In genomic region chr12:12321111-12321510, GRCm38 (mm10) we compare ENCODE assay signal across 21 mouse cellular contexts. TPM values are rescaled to one million over a fixed set of nuclear protein-coding genes. Genes with fewer than 3 reads are reported as not detected.
DNase-seq lines count a peak whose midpoint lies in the region; ATAC-seq and TF ChIP-seq lines count a peak whose summit lies in the region.
"Had no signal": no experiment of that assay in that cellular context is flagged by ENCODE, and none has a peak within 500 bp of the region (broad histone marks: within the 10 kb centered on the region; RNA-seq: fewer than 3 reads in every experiment).

No protein-coding gene starts in this region.

- H3K36me3 ChIP-seq in forebrain, embryonic 11.5 days (ENCODE audit: control insufficient read depth, insufficient read depth, low read length): no peaks in the 10 kb centered on the region
- no peaks in the 10 kb centered on the region for H3K36me3 ChIP-seq in forebrain, embryonic 12.5 days (replicated peaks)
- H3K36me3 ChIP-seq in embryonic facial prominence, embryonic 14.5 days (ENCODE audit: control insufficient read depth, insufficient read depth, low read length): no peaks in the 10 kb centered on the region
- H3K36me3 ChIP-seq in forebrain, postnatal 0 days (ENCODE audit: insufficient read depth): 0 out of 2 replicates have a peak, but pooled peaks cover 2% of the 10 kb centered on the region
- H3K36me3 ChIP-seq: embryonic facial prominence, embryonic 15.5 days; heart, embryonic 13.5 days; hindbrain, embryonic 15.5 days had no signal

- H3K9me3 ChIP-seq in forebrain, embryonic 11.5 days (ENCODE audit: control insufficient read depth, low read length): no peaks in the 10 kb centered on the region
- H3K9me3 ChIP-seq in forebrain, embryonic 12.5 days: no peaks in the 10 kb centered on the region
- no peaks in the 10 kb centered on the region for H3K9me3 ChIP-seq in embryonic facial prominence, embryonic 14.5 days (ENCODE audit: control insufficient read depth, low read length)
- H3K9me3 ChIP-seq in forebrain, postnatal 0 days (ENCODE audit: low read length): no peaks in the 10 kb centered on the region
- H3K9me3 ChIP-seq: embryonic facial prominence, embryonic 15.5 days; heart, embryonic 13.5 days; hindbrain, embryonic 15.5 days had no signal

- H3K4me3 ChIP-seq in forebrain, embryonic 11.5 days (ENCODE audit: low read depth, low read length): no peak overlapping the region
- no peak overlapping the region for H3K4me3 ChIP-seq in forebrain, embryonic 12.5 days (replicated peaks)
- no peak overlapping the region for H3K4me3 ChIP-seq in bone marrow macrophage, adult 2 months (ENCODE audit: insufficient read depth, low read length)
- H3K4me3 ChIP-seq in embryonic facial prominence, embryonic 14.5 days (ENCODE audit: low read depth, low read length): no peak overlapping the region
- no peak overlapping the region for H3K4me3 ChIP-seq in forebrain, postnatal 0 days (ENCODE audit: low read depth, low read length)
- H3K4me3 ChIP-seq: embryonic facial prominence, embryonic 15.5 days; erythroblast, embryonic 14.5 days; gastrocnemius, adult 2 months; heart, embryonic 13.5 days; hindbrain, embryonic 15.5 days had no signal

- H3K27ac ChIP-seq in forebrain, embryonic 11.5 days (ENCODE audit: low read depth, low read length): no peak overlapping the region
- H3K27ac ChIP-seq in forebrain, embryonic 12.5 days: no peak overlapping the region
- H3K27ac ChIP-seq in bone marrow macrophage, adult 2 months (ENCODE audit: insufficient read depth, low read depth, low read length): peak overlapping the region; percentile 45
- no peak overlapping the region for H3K27ac ChIP-seq in embryonic facial prominence, embryonic 14.5 days (replicated peaks; ENCODE audit: low read depth, low read length)
- no peak overlapping the region for H3K27ac ChIP-seq in forebrain, postnatal 0 days (ENCODE audit: low read depth, low read length)
- H3K27ac ChIP-seq: embryonic facial prominence, embryonic 15.5 days; gastrocnemius, adult 2 months; heart, embryonic 13.5 days; hindbrain, embryonic 15.5 days had no signal

- WGBS in forebrain, embryonic 11.5 days: 89% methylated on average over 3 of the region's 3 CpGs
- WGBS in forebrain, embryonic 12.5 days: 83% methylated on average over 3 of the region's 3 CpGs
- WGBS in embryonic facial prominence, embryonic 14.5 days: 39% methylated on average over 3 of the region's 3 CpGs
- 53% methylated on average over 3 of the region's 3 CpGs for WGBS in forebrain, postnatal 0 days

- H3K27me3 ChIP-seq in forebrain, embryonic 11.5 days (ENCODE audit: control insufficient read depth, insufficient read depth, low read length): no peaks in the 10 kb centered on the region
- no peaks in the 10 kb centered on the region for H3K27me3 ChIP-seq in forebrain, embryonic 12.5 days
- H3K27me3 ChIP-seq in embryonic facial prominence, embryonic 14.5 days (replicated peaks; ENCODE audit: control insufficient read depth, insufficient read depth, low read length): no peaks in the 10 kb centered on the region
- H3K27me3 ChIP-seq in forebrain, postnatal 0 days (ENCODE audit: insufficient read depth, low read length): no peaks in the 10 kb centered on the region
- H3K27me3 ChIP-seq: embryonic facial prominence, embryonic 15.5 days; heart, embryonic 13.5 days; hindbrain, embryonic 15.5 days had no signal

- H3K9ac ChIP-seq in forebrain, embryonic 11.5 days (ENCODE audit: low read length): no peak overlapping the region
- no peak overlapping the region for H3K9ac ChIP-seq in forebrain, embryonic 12.5 days
- no peak overlapping the region for H3K9ac ChIP-seq in embryonic facial prominence, embryonic 14.5 days (ENCODE audit: low read depth, low read length)
- H3K9ac ChIP-seq in forebrain, postnatal 0 days: no peak overlapping the region
- H3K9ac ChIP-seq: embryonic facial prominence, embryonic 15.5 days; heart, embryonic 13.5 days; hindbrain, embryonic 15.5 days had no signal

- ATAC-seq in forebrain, embryonic 11.5 days (replicated peaks; ENCODE audit: low FRiP score): no peak
- ATAC-seq in forebrain, embryonic 12.5 days (ENCODE audit: low FRiP score): no peak
- no peak for ATAC-seq in embryonic facial prominence, embryonic 14.5 days (ENCODE audit: low read depth)
- ATAC-seq in forebrain, postnatal 0 days: peak; percentile 44
- ATAC-seq: intestine, embryonic 16.5 days had no signal

- peak; percentile 6 for DNase-seq in forebrain, embryonic 11.5 days (ENCODE audit: low spot score)
- peak; percentile 18 for DNase-seq in embryonic facial prominence, embryonic 14.5 days (ENCODE audit: low spot score)
- peak; percentile 43 for DNase-seq in forebrain, postnatal 0 days
- DNase-seq in liver: no peak
- DNase-seq in testis, postnatal 14 days (ENCODE audit: low spot score): no peak
- DNase-seq: adrenal gland, postnatal 10 days; cerebellum, adult 11 months; cerebellum, adult 8-10 months; cerebellum, postnatal 14 days; embryo, embryonic 11 days; gastrocnemius, adult 2 months; gastrocnemius, postnatal 36 days; heart, postnatal 36 days had no signal

- H3K4me2 ChIP-seq in forebrain, embryonic 11.5 days (ENCODE audit: low read depth, low read length, severe bottlenecking): no peak overlapping the region
- H3K4me2 ChIP-seq in forebrain, embryonic 12.5 days: no peak overlapping the region
- no peak overlapping the region for H3K4me2 ChIP-seq in embryonic facial prominence, embryonic 14.5 days (ENCODE audit: low read depth, low read length)
- no peak overlapping the region for H3K4me2 ChIP-seq in forebrain, postnatal 0 days (ENCODE audit: low read depth)
- H3K4me2 ChIP-seq: embryonic facial prominence, embryonic 15.5 days; heart, embryonic 13.5 days; hindbrain, embryonic 15.5 days had no signal

- H3K4me1 ChIP-seq in forebrain, embryonic 11.5 days (replicated peaks; ENCODE audit: control insufficient read depth, insufficient read depth, low read length): no peaks in the 10 kb centered on the region
- H3K4me1 ChIP-seq in forebrain, embryonic 12.5 days: peaks cover 16% of the 10 kb centered on the region
- peaks cover 32% of the 10 kb centered on the region for H3K4me1 ChIP-seq in bone marrow macrophage, adult 2 months (ENCODE audit: control insufficient read depth, insufficient read depth, low read length)
- no peaks in the 10 kb centered on the region; the same call in 1 of the 2 replicates for H3K4me1 ChIP-seq in embryonic facial prominence, embryonic 14.5 days (ENCODE audit: control insufficient read depth, insufficient read depth, low read length)
- peaks cover 11% of the 10 kb centered on the region; the same call in 1 of the 2 replicates for H3K4me1 ChIP-seq in forebrain, postnatal 0 days (ENCODE audit: insufficient read depth)

- no peak for TF ChIP-seq POLR2A in bone marrow macrophage, adult 2 months (IDR thresholded peaks at IDR 0.05; ENCODE audit: borderline replicate concordance, low read depth, low read length)

- no peak for TF ChIP-seq CTCF in bone marrow macrophage, adult 2 months (IDR thresholded peaks at IDR 0.05; ENCODE audit: low read depth, low read length)
- TF ChIP-seq CTCF in forebrain, postnatal 0 days (IDR thresholded peaks at IDR 0.05; ENCODE audit: low read depth): no peak

RNA-seq across cellular contexts. Expression of gene Fam49a, which starts 59.2 kb away (rescaled TPM):
- 10.7 and 12.9 TPM in 2 replicates for polyA plus RNA-seq in forebrain, embryonic 11.5 days (2014; fragmentation: Nextera tagmentation; extraction: Ambion mirVana)
- polyA plus RNA-seq in forebrain, embryonic 12.5 days (2016; fragmentation: Nextera tagmentation; extraction: Ambion mirVana): 20.4 and 21.1 TPM in 2 replicates
- 68.2 and 82.8 TPM in 2 replicates for polyA plus RNA-seq in bone marrow macrophage, adult 2 months (2012; ENCODE audit: insufficient read depth, insufficient read length, missing spikeins)
- 14.4 and 16.0 TPM in 2 replicates for polyA plus RNA-seq in embryonic facial prominence, embryonic 14.5 days (2014; fragmentation: Nextera tagmentation; extraction: Ambion mirVana)
- 202 and 242 TPM in 2 replicates for total RNA-seq in forebrain, postnatal 0 days (2014; rRNA removed)
- polyA plus RNA-seq in forebrain, postnatal 0 days (2015; fragmentation: Nextera tagmentation; extraction: Ambion mirVana): 120 and 127 TPM in 2 replicates
- polyA plus RNA-seq: C2C12 had no signal

Comparison
In these comparisons a context has a peak if more than half of its experiments do, and no peak if none do; other contexts are left out.
1. DNase-seq: peak in forebrain, embryonic 11.5 days (single experiment), embryonic facial prominence, embryonic 14.5 days (single experiment) and forebrain, postnatal 0 days (single experiment); none in liver (single experiment) and testis, postnatal 14 days (single experiment).